Mouse (Mus musculus) kidney, postnatal 10 days (tissue): ENCODE results near the gene Aunip.

ENCODE experiments used
- DNase-seq: peaks from one replicate; pipeline ENCODE4 v3.0.0; 2021; ENCODE audit warnings: mixed read lengths

Aunip gene

DNA sequence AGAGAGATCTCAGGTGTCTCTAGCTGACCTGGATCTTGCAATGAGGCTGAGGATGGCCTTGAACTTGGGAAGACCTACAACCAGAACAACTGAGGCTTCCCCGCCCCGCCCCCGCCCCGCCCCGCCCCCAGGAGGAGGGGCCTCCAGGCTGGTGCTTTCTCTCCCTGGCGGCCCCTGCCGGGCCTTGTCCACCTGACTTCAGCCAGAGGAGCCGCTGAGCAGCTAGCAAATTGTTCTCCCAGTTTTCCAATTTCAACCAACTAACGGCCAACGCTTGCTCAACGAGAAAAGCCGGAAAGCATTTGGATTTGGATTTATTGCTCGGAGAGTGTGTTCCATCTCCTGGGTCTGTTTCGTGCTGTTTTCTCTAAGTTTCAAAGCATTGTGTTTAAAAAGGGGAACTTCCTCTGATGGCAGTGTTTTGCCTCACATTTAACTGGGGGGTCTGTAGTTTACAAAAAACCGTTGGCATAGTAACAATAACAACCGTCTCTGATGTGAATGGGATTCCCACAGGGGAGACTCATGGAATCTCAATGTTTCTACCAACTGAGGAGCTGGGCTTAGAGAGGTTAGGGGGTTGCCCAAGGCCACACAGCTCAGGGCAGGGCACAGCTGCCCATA, 46.9 kb downstream of the Aunip start:
- DNase-seq: no peak

DNA sequence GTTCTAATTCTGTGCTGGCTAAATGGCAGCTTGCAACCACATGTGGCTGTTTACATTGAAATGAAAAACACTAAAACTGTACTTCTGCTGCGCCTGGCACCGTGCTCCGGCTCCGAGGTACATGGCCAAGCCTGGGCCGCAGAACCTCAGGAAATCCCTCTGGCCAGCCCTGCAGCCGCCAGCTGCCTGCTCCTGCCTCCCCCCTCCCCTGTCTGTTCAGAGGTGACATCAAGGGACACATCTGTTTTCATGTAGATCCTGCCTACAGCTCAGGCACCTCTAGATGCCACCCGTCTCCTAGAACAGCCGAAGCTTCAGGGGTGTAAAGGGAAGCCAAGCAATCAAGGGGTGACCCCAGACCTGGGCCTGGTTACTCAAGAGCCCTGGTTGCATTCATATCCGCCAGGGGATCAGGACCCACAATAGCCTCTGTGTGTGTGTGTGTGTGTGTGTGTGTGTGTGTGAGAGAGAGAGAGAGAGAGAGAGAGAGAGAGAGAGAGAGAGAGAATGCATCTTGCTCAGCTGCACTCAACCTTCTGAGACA, 47.8 kb downstream of the Aunip start:
- no peak for DNase-seq

- DNase-seq: no peak
These were observed 48.4 kb downstream of the Aunip start for GRCm38 (mm10) chr4:134559154-134559553.

GRCm38 (mm10) chr4:134560699-134561098, 49.9 kb downstream of the Aunip start:
- DNase-seq: no peak

DNA sequence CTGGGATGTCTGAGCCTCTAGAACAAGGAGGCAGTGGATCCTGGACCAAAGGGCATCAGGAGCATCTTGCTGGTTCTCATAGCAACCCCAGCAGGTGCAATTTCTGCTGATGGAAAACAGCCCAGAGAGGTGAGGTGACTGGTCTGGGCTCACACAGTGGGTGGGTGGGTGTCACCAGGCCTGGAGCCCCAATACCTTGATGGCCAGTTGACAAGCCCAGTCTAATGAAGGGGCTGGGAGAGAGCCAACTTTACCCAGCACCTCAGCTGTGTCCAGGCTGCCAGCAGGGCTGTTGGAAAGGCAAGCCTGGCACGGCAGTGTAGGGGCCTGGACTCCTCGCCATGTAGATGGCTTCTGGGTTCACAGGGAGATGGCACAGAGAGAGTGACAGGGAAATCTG, 51.2 kb downstream of the Aunip start:
- DNase-seq: no peak

DNA sequence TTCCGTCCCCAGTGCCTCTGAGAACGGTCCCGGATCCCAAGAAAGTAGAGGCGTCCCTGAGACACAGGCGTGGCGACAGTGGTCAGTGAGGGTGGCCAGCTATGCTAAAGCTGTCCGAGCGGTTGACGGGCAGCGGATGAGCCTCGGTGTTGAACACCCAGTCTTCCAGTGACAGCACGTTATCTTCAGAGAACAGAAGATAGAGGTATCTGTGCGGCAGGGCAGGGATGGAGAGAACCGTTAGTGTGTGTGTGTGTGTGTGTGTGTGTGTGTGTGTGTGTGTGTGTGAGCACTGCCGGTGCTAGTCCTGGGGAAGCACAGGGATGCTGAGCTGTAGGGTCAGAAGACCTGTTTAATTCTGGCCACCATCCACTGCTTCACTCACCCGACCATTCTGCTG, 52.8 kb downstream of the Aunip start:
- DNase-seq: no peak

GRCm38 (mm10) chr4:134564093-134564492, 53.3 kb downstream of the Aunip start:
- no peak for DNase-seq

DNA sequence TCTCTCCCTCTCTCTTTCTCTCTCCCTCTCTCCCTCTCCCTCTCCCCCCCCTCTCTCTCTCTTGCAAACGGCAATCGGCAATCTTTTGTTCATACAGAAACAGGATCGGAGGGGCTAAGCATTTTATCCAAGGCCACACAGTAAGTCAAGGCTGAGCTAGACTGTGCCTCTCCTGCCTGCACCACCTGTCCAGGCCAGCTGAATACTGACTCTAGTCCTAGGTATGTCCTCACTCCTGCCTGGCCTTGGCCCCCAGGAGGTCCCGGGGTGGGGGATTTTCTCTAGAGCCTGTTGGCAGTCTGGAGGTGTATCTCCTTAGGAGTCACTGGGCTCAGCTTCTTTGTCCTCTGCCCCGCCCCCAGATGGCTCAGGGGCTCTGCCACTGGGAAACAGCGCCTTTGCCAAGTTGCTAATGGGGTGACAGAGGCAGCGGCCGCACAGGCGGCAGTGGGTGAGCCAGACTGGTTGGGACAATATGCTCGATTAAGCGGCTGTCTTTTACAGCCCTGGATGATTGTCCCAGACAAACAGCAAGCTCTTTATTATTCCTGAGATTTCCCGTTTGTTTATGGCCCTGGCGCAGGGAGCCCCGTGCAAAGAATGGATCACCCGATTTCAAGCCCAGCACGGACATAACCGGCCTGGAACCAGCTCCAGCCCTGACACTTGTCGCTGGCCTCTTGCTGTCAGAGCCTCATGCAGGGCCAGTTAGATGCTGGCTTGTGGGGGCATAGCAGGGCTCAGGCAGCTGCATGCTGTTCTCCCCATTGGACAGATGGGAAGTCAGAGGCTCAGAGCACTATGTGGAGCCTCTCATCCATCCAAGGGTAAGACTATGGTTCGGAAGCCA, 56.8 kb downstream of the Aunip start:
- no peak for DNase-seq

- DNase-seq: peak; percentile 53
These were observed 58.4 kb downstream of the Aunip start for GRCm38 (mm10) chr4:134569205-134569604.

- no peak for DNase-seq
These were observed 59.0 kb downstream of the Aunip start for GRCm38 (mm10) chr4:134569831-134570230.

DNA sequence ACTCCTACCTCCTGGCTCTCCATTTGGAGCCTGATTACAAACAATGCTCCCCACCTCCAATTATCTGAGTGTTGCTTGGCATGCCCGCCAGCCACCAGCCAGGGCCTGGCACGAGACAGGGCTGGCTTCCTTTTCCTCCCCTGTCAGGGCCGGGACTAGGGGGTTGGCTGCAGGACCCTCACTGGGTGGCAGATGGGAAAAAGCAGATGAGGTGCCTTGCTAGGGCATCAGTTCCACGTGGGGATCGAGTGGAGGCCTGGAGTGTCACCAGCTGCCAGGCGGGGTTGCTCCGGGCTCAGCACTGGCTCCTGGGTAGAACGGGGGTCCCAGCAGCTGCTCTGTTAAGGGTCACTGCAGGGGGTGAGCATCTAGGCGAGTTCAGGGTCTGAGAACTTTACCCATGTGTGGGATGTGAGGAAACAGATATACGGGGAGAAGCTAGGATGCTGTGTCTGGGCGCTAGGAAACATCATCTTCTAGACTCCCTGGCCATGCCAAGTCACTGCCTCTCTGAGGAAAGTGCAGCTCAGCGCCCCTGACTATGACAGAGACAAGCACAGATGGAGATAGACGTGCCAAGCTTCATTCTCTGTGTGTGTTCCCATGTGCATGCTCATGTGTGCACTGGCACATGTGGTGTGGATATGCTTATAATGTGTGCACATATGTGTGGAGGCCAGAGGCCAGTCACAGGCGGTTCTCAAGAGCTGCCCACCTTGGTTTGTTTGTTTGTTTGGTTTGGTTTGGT, 60.1 kb downstream of the Aunip start:
- DNase-seq: no peak

GRCm38 (mm10) chr4:134572449-134573300, 61.9 kb downstream of the Aunip start:
- DNase-seq: no peak
